8 mouse cellular contexts compared by ENCODE assay signal in genomic region chr4:155468952-155469351, GRCm38 (mm10). TPM values are rescaled to one million over a fixed set of nuclear protein-coding genes. Genes with fewer than 3 reads are reported as not detected.
DNase-seq lines count a peak whose midpoint lies in the region; ATAC-seq lines count a peak whose summit lies in the region.

Gene Tmem52 (plus strand): TSS chr4:155469114.

- peak within 1 kb of the TSS; percentile 59 for H3K4me2 ChIP-seq in embryonic facial prominence, embryonic 13.5 days

- WGBS in embryonic facial prominence, embryonic 13.5 days: 10% methylated on average over 21 of the region's 21 CpGs

- peak; percentile 38 for DNase-seq in thymus, postnatal 14 days
- DNase-seq in thymus, postnatal 25 days: no peak
- peak; percentile 26 to 41 for DNase-seq in heart, postnatal 10 days
- DNase-seq in kidney, postnatal 36 days: peak; percentile 68 to 73
- DNase-seq in layer of hippocampus, adult 9-11 months: no peak
- DNase-seq in left cerebral cortex, adult 11 months (ENCODE audit: low spot score): no peak

- H3K4me1 ChIP-seq in embryonic facial prominence, embryonic 13.5 days: peaks cover 10% of the 10 kb centered on the region; the same call in 1 of the 2 replicates

- no peak within 1 kb of the TSS for H3K27ac ChIP-seq in embryonic facial prominence, embryonic 13.5 days

- H3K4me3 ChIP-seq in embryonic facial prominence, embryonic 13.5 days: peak within 1 kb of the TSS; percentile 30

- no peak; the same call in 1 of the 2 replicates for ATAC-seq in embryonic facial prominence, embryonic 13.5 days (ENCODE audit: insufficient number of reproducible peaks, insufficient read depth, low FRiP score, low TSS enrichment, low read depth)
- ATAC-seq in megakaryocyte progenitor cell, adult 5-6 weeks (replicated peaks; ENCODE audit: poor library complexity): peak; percentile 89

- peaks cover 37% of the 10 kb centered on the region for H3K27me3 ChIP-seq in embryonic facial prominence, embryonic 13.5 days

- intact Hi-C loops in heart, postnatal 10 days (cut with DNase I): no loop called here

- no peaks in the 10 kb centered on the region for H3K9me3 ChIP-seq in embryonic facial prominence, embryonic 13.5 days

- H3K9ac ChIP-seq in embryonic facial prominence, embryonic 13.5 days: 0 out of 2 replicates have a peak within 1 kb of the TSS, but pooled peaks have one; percentile 44

- no peaks in the 10 kb centered on the region for H3K36me3 ChIP-seq in embryonic facial prominence, embryonic 13.5 days

RNA-seq across cellular contexts. Expression of gene Tmem52, which starts in this region (rescaled TPM):
- polyA plus RNA-seq in embryonic facial prominence, embryonic 13.5 days (2015; fragmentation: Nextera tagmentation; extraction: Ambion mirVana): 0.31 and 0.40 TPM in 2 replicates
- total RNA-seq in heart, postnatal 10 days (2021): 1 to 10 TPM in 1 of 2 experiments, not detected in 1; 2.2 TPM
- 0.15 TPM in 1 of 2 replicates, not detected in the other for total RNA-seq in megakaryocyte progenitor cell, adult 5-6 weeks (2015)
- not detected in 2 replicates for total RNA-seq in megakaryocyte progenitor cell, adult 5-6 weeks (2017)

Comparison
In these comparisons a context has a peak if more than half of its experiments do, and no peak if none do; other contexts are left out.
1. DNase-seq: peak in thymus, postnatal 14 days (single experiment), heart, postnatal 10 days (2 of 2) and kidney, postnatal 36 days (2 of 2); none in thymus, postnatal 25 days (single experiment), layer of hippocampus, adult 9-11 months (single experiment) and left cerebral cortex, adult 11 months (single experiment).
2. Peak in ATAC-seq in megakaryocyte progenitor cell, adult 5-6 weeks; RNA of the gene not detected or under 1 TPM.